Mouse (Mus musculus) neural tube, embryonic 12.5 days (tissue): ENCODE measurements around the gene Shisa6. TPM values are rescaled to one million over a fixed set of nuclear protein-coding genes. Genes with fewer than 3 reads are reported as not detected.
"Not testable (repeated sequence)": the region's sequence is repeated elsewhere in the genome, so short reads cannot be mapped to it uniquely, and the experiment has no call there.

Experiments used
- ATAC-seq: fragments of 200-750 bp; cut with Nextera tagmentation; 2 replicates; pipeline ENCODE4 v1.8.0; 2017; ENCODE audit warnings: low read depth, mild to moderate bottlenecking, moderate TSS enrichment, moderate library complexity; ENCODE audit not compliant: low FRiP score
- H3K27ac ChIP-seq: fragments of 300-500 bp; sonication (generic); 2 replicates; pipeline ENCODE4 v1.5.1; 2016
- H3K27me3 ChIP-seq: fragments of 300-500 bp; sonication (generic); replicated peaks from 2 replicates; pipeline ENCODE4 v1.6.1; 2016; ENCODE audit warnings: mild to moderate bottlenecking
- H3K36me3 ChIP-seq: fragments of 300-500 bp; sonication (generic); 2 replicates; pipeline ENCODE4 v1.6.1; 2016; ENCODE audit warnings: mild to moderate bottlenecking
- H3K4me1 ChIP-seq: fragments of 300-500 bp; sonication (generic); 2 replicates; pipeline ENCODE4 v1.6.1; 2016
- H3K4me2 ChIP-seq: fragments of 300-500 bp; sonication (generic); replicated peaks from 2 replicates; pipeline ENCODE4 v1.6.1; 2016; ENCODE audit warnings: mild to moderate bottlenecking
- H3K4me3 ChIP-seq: fragments of 300-500 bp; sonication (generic); 2 replicates; pipeline ENCODE4 v1.5.1; 2016
- H3K9ac ChIP-seq: fragments of 300-500 bp; sonication (generic); 2 replicates; pipeline ENCODE4 v1.6.1; 2016; ENCODE audit warnings: mild to moderate bottlenecking
- H3K9me3 ChIP-seq: fragments of 300-500 bp; sonication (generic); 2 replicates; pipeline ENCODE4 v1.6.1; 2016; ENCODE audit warnings: mild to moderate bottlenecking
- WGBS: fragments of 180-500 bp; shearing (Covaris S2); methylation state at CpG from one replicate; pipeline ENCODE4 v1.1.7; 2016; 5-methylcytosine and 5-hydroxymethylcytosine counted together
- polyA plus RNA-seq: library from polyadenylated mRNA; unstranded; fragments of >200 nt; fragmentation: Nextera tagmentation; extraction: Ambion mirVana; gene quantifications from 2 replicates; pipeline ENCODE4 v1.2.1, GENCODE M21; 2016

Gene Shisa6
- polyA plus RNA-seq, 1 experiment from 2014 or later: 3.3 TPM

- ATAC-seq: no peak
- WGBS: 95% methylated on average over 6 of the region's 6 CpGs
- H3K4me1 ChIP-seq: no peaks in the 10 kb centered on the region
- H3K27ac ChIP-seq: no peak overlapping the region
- H3K9ac ChIP-seq: no peak overlapping the region
- H3K9me3 ChIP-seq: no peaks in the 10 kb centered on the region
- H3K27me3 ChIP-seq: no peaks in the 10 kb centered on the region
- H3K4me3 ChIP-seq: no peak overlapping the region
- no peak overlapping the region for H3K4me2 ChIP-seq
- no peaks in the 10 kb centered on the region for H3K36me3 ChIP-seq
Observed at GRCm38 (mm10) chr11:66426129-66426528, 99.6 kb downstream of the Shisa6 start.

- ATAC-seq: no peak
Observed at GRCm38 (mm10) chr11:66418216-66418615, 107.5 kb downstream of the Shisa6 start.

GRCm38 (mm10) chr11:66408721-66409120 lies 117.0 kb downstream of the Shisa6 start:
- H3K4me3 ChIP-seq, H3K4me2 ChIP-seq, H3K27me3 ChIP-seq, H3K27ac ChIP-seq, H3K36me3 ChIP-seq, H3K4me1 ChIP-seq, H3K9ac ChIP-seq, H3K9me3 ChIP-seq, ATAC-seq: not testable (repeated sequence)
- 85% methylated on average over 6 of the region's 6 CpGs for WGBS

More at GRCm38 (mm10) chr11:66418216-66418615, 107.5 kb downstream of the Shisa6 start:
- 55% methylated on average over 3 of the region's 3 CpGs for WGBS
- Histone ChIP-seq H3K27me3 (no peaks in the 10 kb centered on the region), H3K4me2 (no peak overlapping the region), H3K36me3 (no peaks in the 10 kb centered on the region), H3K4me3 (no peak overlapping the region), H3K4me1 (no peaks in the 10 kb centered on the region), H3K9ac (no peak overlapping the region), H3K27ac (no peak overlapping the region), H3K9me3 (no peaks in the 10 kb centered on the region)

GRCm38 (mm10) chr11:66400036-66400435 lies 125.7 kb downstream of the Shisa6 start:
- Histone ChIP-seq H3K9me3 (no peaks in the 10 kb centered on the region), H3K4me2 (no peak overlapping the region), H3K27ac (no peak overlapping the region), H3K9ac (no peak overlapping the region), H3K27me3 (no peaks in the 10 kb centered on the region), H3K4me3 (no peak overlapping the region), H3K36me3 (no peaks in the 10 kb centered on the region), H3K4me1 (no peaks in the 10 kb centered on the region)
- WGBS: 50% methylated on average over 7 of the region's 7 CpGs
- ATAC-seq: no peak

- H3K9ac ChIP-seq: no peak overlapping the region
- no peak overlapping the region for H3K4me2 ChIP-seq
- H3K9me3 ChIP-seq: no peaks in the 10 kb centered on the region
- H3K4me1 ChIP-seq: no peaks in the 10 kb centered on the region
- H3K27ac ChIP-seq: no peak overlapping the region
- no peaks in the 10 kb centered on the region for H3K27me3 ChIP-seq
- H3K4me3 ChIP-seq: no peak overlapping the region
- no peaks in the 10 kb centered on the region for H3K36me3 ChIP-seq
- 86% methylated on average over 3 of the region's 3 CpGs for WGBS
- no peak for ATAC-seq
Observed at GRCm38 (mm10) chr11:66387561-66387960, 138.2 kb downstream of the Shisa6 start.

- H3K27ac ChIP-seq: no peak overlapping the region
- no peak for ATAC-seq
- no peak overlapping the region for H3K4me2 ChIP-seq
- no peaks in the 10 kb centered on the region for H3K36me3 ChIP-seq
- WGBS: 73% methylated on average over 3 of the region's 3 CpGs
- H3K9ac ChIP-seq: no peak overlapping the region
- H3K4me1 ChIP-seq: no peaks in the 10 kb centered on the region
- H3K9me3 ChIP-seq: no peaks in the 10 kb centered on the region
- H3K4me3 ChIP-seq: no peak overlapping the region
- no peaks in the 10 kb centered on the region for H3K27me3 ChIP-seq
Observed at GRCm38 (mm10) chr11:66371796-66372195, 154.0 kb downstream of the Shisa6 start.

- Histone ChIP-seq H3K4me2 (no peak overlapping the region), H3K9me3 (no peaks in the 10 kb centered on the region), H3K4me1 (no peaks in the 10 kb centered on the region), H3K4me3 (no peak overlapping the region), H3K27me3 (no peaks in the 10 kb centered on the region), H3K27ac (no peak overlapping the region), H3K36me3 (no peaks in the 10 kb centered on the region), H3K9ac (no peak overlapping the region)
- WGBS: 92% methylated on average over 4 of the region's 4 CpGs
- ATAC-seq: no peak
Observed at GRCm38 (mm10) chr11:66369764-66370163, 156.0 kb downstream of the Shisa6 start.

- WGBS: 66% methylated on average over 8 of the region's 8 CpGs
- Histone ChIP-seq H3K4me1 (no peaks in the 10 kb centered on the region), H3K4me2 (no peak overlapping the region), H3K4me3 (no peak overlapping the region), H3K36me3 (no peaks in the 10 kb centered on the region), H3K9ac (no peak overlapping the region), H3K9me3 (no peaks in the 10 kb centered on the region), H3K27ac (no peak overlapping the region), H3K27me3 (no peaks in the 10 kb centered on the region)
- ATAC-seq: no peak
Observed at GRCm38 (mm10) chr11:66366809-66367685, 158.7 kb downstream of the Shisa6 start.

GRCm38 (mm10) chr11:66359811-66360210 lies 166.0 kb downstream of the Shisa6 start:
- H3K9me3 ChIP-seq: no peaks in the 10 kb centered on the region
- 84% methylated on average over 1 of the region's 1 CpGs for WGBS
- no peak overlapping the region for H3K4me2 ChIP-seq
- no peaks in the 10 kb centered on the region for H3K36me3 ChIP-seq
- no peaks in the 10 kb centered on the region for H3K4me1 ChIP-seq
- H3K27ac ChIP-seq: no peak overlapping the region
- no peak overlapping the region for H3K9ac ChIP-seq
- ATAC-seq: no peak
- H3K27me3 ChIP-seq: no peaks in the 10 kb centered on the region
- no peak overlapping the region for H3K4me3 ChIP-seq

GRCm38 (mm10) chr11:66344822-66345221 lies 180.9 kb downstream of the Shisa6 start:
- WGBS: 75% methylated on average over 3 of the region's 3 CpGs
- Histone ChIP-seq H3K4me3 (no peak overlapping the region), H3K9ac (no peak overlapping the region), H3K4me2 (no peak overlapping the region), H3K36me3 (no peaks in the 10 kb centered on the region), H3K27me3 (no peaks in the 10 kb centered on the region), H3K27ac (no peak overlapping the region), H3K4me1 (no peaks in the 10 kb centered on the region), H3K9me3 (no peaks in the 10 kb centered on the region)
- no peak for ATAC-seq

- Histone ChIP-seq H3K4me2 (no peak overlapping the region), H3K9ac (no peak overlapping the region), H3K4me1 (no peaks in the 10 kb centered on the region), H3K27ac (no peak overlapping the region), H3K27me3 (no peaks in the 10 kb centered on the region), H3K36me3 (no peaks in the 10 kb centered on the region), H3K9me3 (no peaks in the 10 kb centered on the region), H3K4me3 (no peak overlapping the region)
- ATAC-seq: no peak
Observed at GRCm38 (mm10) chr11:66336313-66336712, 189.5 kb downstream of the Shisa6 start.

GRCm38 (mm10) chr11:66312764-66313163 lies 213.0 kb downstream of the Shisa6 start:
- Histone ChIP-seq H3K27ac (no peak overlapping the region), H3K4me1 (no peaks in the 10 kb centered on the region), H3K9ac (no peak overlapping the region), H3K27me3 (no peaks in the 10 kb centered on the region), H3K4me3 (no peak overlapping the region), H3K4me2 (no peak overlapping the region), H3K9me3 (no peaks in the 10 kb centered on the region), H3K36me3 (no peaks in the 10 kb centered on the region)
- ATAC-seq: no peak
- 75% methylated on average over 7 of the region's 7 CpGs for WGBS

- 48% methylated on average over 1 of the region's 1 CpGs for WGBS
- H3K27ac ChIP-seq: no peak overlapping the region
- H3K9ac ChIP-seq: no peak overlapping the region
- no peak for ATAC-seq
- no peaks in the 10 kb centered on the region for H3K27me3 ChIP-seq
- no peaks in the 10 kb centered on the region for H3K4me1 ChIP-seq
- no peaks in the 10 kb centered on the region for H3K9me3 ChIP-seq
- H3K4me3 ChIP-seq: no peak overlapping the region
- H3K4me2 ChIP-seq: no peak overlapping the region
- no peaks in the 10 kb centered on the region for H3K36me3 ChIP-seq
Observed at GRCm38 (mm10) chr11:66304396-66304795, 221.4 kb downstream of the Shisa6 start.
